Mouse (Mus musculus) kidney, embryonic 16.5 days (tissue): ENCODE measurements at regions not wholly inside any gene's neighbourhood (a gene's known extent, or its start where the extent isn't known, plus 50 kb on each side); places are given as distances from the start of the nearest gene placed in this dataset.

Experiments used
- ATAC-seq: fragments of 200-750 bp; cut with Nextera tagmentation; 2 replicates; pipeline ENCODE4 v1.8.0; 2017; ENCODE audit warnings: moderate TSS enrichment; ENCODE audit not compliant: low FRiP score, low TSS enrichment
- H3K27ac ChIP-seq: fragments of 300-500 bp; sonication (generic); 2 replicates; pipeline ENCODE4 v1.5.1; 2014; ENCODE audit warnings: low read length
- H3K27me3 ChIP-seq: fragments of 300-500 bp; sonication (generic); 2 replicates; pipeline ENCODE4 v1.6.1; 2014; ENCODE audit warnings: low read length, control low read depth, mixed read lengths; ENCODE audit not compliant: insufficient read depth
- H3K36me3 ChIP-seq: fragments of 300-500 bp; sonication (generic); 2 replicates; pipeline ENCODE4 v1.6.1; 2014; ENCODE audit warnings: low read length, control low read depth, mixed read lengths; ENCODE audit not compliant: insufficient read depth
- H3K4me1 ChIP-seq: fragments of 300-500 bp; sonication (generic); 2 replicates; pipeline ENCODE4 v1.6.1; 2014; ENCODE audit warnings: low read length, control low read depth, mixed read lengths; ENCODE audit not compliant: insufficient read depth
- H3K4me2 ChIP-seq: fragments of 300-500 bp; sonication (generic); replicated peaks from 2 replicates; pipeline ENCODE4 v1.6.1; 2014; ENCODE audit warnings: low read depth, low read length
- H3K4me3 ChIP-seq: fragments of 300-500 bp; sonication (generic); 2 replicates; pipeline ENCODE4 v1.5.1; 2014; ENCODE audit warnings: mild to moderate bottlenecking, low read length
- H3K9ac ChIP-seq: fragments of 300-500 bp; sonication (generic); replicated peaks from 2 replicates; pipeline ENCODE4 v1.6.1; 2014; ENCODE audit warnings: low read length
- H3K9me3 ChIP-seq: fragments of 300-500 bp; sonication (generic); 2 replicates; pipeline ENCODE4 v1.6.1; 2016; ENCODE audit warnings: low read length, control low read depth
- WGBS: fragments of 180-500 bp; shearing (Covaris S2); extraction: QIAGEN DNeasy Blood & Tissue Kit; methylation state at CpG from one replicate; pipeline ENCODE4 v1.1.7; 2014; 5-methylcytosine and 5-hydroxymethylcytosine counted together

- Histone ChIP-seq H3K4me3 (no peak overlapping the region), H3K27ac (no peak overlapping the region), H3K36me3 (no peaks in the 10 kb centered on the region), H3K9ac (no peak overlapping the region), H3K4me2 (no peak overlapping the region), H3K9me3 (no peaks in the 10 kb centered on the region), H3K27me3 (peaks cover 5% of the 10 kb centered on the region; the same call in 1 of the 2 replicates), H3K4me1 (no peaks in the 10 kb centered on the region)
- ATAC-seq, result no peak
These were observed 57.9 kb upstream of the Adgrg2 start for GRCm38 (mm10) chrX:160332618-160333017.

DNA sequence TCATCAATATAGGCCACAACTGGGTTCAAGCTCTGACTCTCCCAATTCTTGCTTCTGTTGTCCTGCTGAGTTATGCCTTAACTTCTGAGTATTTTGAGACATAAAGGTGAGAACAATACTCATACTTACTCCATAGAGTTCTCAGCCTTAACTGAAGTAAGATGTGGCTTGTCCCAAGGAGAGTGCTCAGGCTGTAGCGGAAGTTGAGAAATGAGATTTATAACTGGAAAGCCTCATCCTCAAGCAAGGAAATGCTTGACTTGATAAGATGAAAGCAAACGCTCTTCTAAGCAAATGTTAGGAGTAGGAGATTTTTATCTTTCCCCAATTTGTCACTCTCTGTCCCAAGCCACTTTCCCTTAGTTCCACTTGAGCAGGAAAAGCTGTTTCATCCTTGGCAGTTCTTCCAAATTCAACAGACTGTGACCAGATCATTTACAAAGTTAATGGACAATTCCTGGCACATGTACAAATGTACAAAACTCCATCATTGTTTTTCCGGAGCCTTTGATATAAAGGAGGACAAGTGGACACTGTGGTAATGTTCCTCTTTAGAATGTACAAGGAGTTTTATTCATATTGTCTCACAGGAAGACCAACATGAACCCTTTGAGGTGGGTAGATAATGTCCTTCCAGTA, 52.0 kb upstream of the Adgrg2 start:
- no peaks in the 10 kb centered on the region for H3K36me3 ChIP-seq
- H3K27me3 ChIP-seq, result no peaks in the 10 kb centered on the region
- H3K4me1 ChIP-seq, result no peaks in the 10 kb centered on the region
- ATAC-seq, result peak; percentile 78; the same call in 1 of the 2 replicates
- no peak overlapping the region for H3K27ac ChIP-seq
- no peak overlapping the region for H3K4me2 ChIP-seq
- no peaks in the 10 kb centered on the region for H3K9me3 ChIP-seq
- no peak overlapping the region for H3K4me3 ChIP-seq
- no peak overlapping the region for H3K9ac ChIP-seq
- 49% methylated on average over 3 of the region's 3 CpGs for WGBS
